Mouse (Mus musculus): ENCODE data around the gene Dph1. TPM values are rescaled to one million over a fixed set of nuclear protein-coding genes. Genes with fewer than 3 reads are reported as not detected.

Dph1 gene
- polyA plus RNA-seq, 1 experiment from 2014 or later = 12.3 TPM

DNA sequence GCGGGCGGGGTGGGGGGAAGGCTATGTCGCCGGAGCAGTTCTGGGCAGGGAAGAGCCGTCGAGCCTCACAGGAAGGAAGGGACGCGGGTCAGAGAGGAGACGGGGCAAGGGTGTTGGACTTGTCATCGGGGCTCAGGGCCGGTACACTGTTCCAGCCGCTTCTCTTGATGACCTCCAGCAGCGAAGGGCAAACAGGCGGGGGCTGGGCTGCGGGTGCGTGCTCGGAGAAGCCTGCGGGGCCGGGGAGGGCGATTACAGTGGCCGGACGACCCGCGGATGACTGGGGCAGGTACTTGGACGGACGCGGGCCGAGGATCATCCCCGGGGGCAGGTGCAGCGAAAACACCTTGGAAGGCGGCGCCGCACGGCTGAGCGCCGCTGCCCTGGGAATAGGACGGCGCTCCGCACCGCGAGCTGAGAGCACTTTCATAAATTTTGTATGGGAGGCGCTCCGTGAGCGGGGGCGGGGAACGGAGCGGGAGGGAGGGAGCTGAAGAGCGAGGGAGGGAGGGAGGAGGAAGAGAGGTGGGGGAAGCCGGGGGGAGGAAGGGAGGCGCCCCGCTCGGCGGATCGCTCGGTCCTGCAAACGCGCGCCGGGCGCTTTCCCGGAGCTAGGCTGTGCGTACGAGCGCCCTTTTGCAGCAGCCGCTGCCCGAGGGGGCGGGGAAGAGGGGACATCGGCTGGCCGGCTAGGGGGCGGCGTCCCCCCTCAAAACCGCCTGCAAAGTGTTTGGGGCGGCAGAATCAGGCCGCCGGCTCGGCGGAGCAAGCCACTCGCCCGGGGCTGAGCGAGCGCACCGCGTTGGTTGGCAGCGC, 2.4 kb upstream of the Dph1 start, which contains the start of gene Rtn4rl1:
Gene Rtn4rl1, plus strand, starts transcription at position 528 of the 816 bp plus-strand sequence.
- TF ChIP-seq CTCF (IDR thresholded peaks at IDR 0.05; ENCODE audit: low read depth) = 0 out of 2 replicates have a peak, but pooled peaks have one; percentile 1
- peak within 1 kb of the TSS; percentile 95 for H3K4me2 ChIP-seq (replicated peaks; ENCODE audit: low read depth)
- no peaks in the 10 kb centered on the region for H3K36me3 ChIP-seq (ENCODE audit: control insufficient read depth, insufficient read depth)
- H3K9me3 ChIP-seq (ENCODE audit: control insufficient read depth) = no peaks in the 10 kb centered on the region
- peak within 1 kb of the TSS; percentile 34; the same call in 1 of the 2 replicates for H3K9ac ChIP-seq (ENCODE audit: low read depth, low read length)
- no peak within 1 kb of the TSS for H3K27ac ChIP-seq (ENCODE audit: low read depth, low read length)
- H3K27me3 ChIP-seq (replicated peaks; ENCODE audit: control insufficient read depth, insufficient read depth, low read length) = peaks cover 29% of the 10 kb centered on the region
- H3K4me1 ChIP-seq (replicated peaks; ENCODE audit: control insufficient read depth, insufficient read depth, low read length) = peaks cover 5% of the 10 kb centered on the region; the same call in 1 of the 2 replicates
- ATAC-seq = peak; percentile 10; the same call in 1 of the 2 replicates
- peak within 1 kb of the TSS; percentile 61 for H3K4me3 ChIP-seq (ENCODE audit: low read depth, low read length)
- under 1% methylated on average over 80 of the region's 84 CpGs for WGBS

DNA sequence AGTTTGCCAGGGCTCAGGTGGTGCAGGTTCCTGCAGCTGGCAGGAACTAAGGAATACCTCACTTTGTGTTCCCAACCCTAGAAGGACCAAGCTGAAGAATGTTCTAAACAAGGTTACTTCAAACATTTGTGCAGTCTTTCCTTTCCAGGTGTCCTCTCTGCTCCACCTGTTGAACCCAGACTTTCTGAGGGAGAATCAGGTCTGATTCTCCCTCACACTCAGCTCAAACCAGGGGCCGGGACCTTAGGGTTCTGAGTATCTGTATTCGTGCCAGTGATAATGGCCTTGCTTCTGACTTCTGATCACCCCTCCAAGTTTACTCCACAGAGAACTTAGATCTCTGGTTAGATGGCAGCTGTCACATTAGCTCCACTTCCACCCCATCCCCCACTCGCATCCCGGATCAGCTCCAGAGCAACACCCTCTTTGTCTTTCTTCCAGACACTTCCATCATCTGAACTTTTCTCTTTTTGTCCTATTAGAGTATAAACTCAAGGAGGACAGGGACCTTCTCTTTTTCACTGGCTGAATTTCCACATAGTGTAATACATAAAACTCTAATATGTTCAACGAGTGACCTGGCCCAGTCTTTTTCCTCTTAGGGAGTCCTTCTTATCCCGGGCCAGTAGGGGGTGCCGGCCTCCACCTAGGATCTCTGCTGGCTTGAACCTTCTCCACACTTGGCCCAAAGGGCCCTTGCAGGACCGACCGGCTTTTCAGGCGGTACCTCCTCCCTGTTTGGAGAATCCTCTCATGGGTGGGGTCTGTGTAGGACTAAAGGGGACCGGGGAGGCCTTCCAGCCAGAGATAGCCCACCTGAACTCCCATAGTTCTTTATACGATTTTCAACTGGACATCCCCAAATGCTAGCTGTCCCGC, 1.5 kb upstream of the Dph1 start:
- 25% methylated on average over 13 of the region's 13 CpGs for WGBS
- ATAC-seq = peak; percentile 54
- Histone ChIP-seq H3K9me3 (ENCODE audit: control insufficient read depth) (no peaks in the 10 kb centered on the region), H3K27me3 (replicated peaks; ENCODE audit: control insufficient read depth, insufficient read depth, low read length) (peaks cover 29% of the 10 kb centered on the region), H3K4me3 (ENCODE audit: low read depth, low read length) (peak overlapping the region; percentile 61), H3K27ac (ENCODE audit: low read depth, low read length) (no peak overlapping the region), H3K4me1 (replicated peaks; ENCODE audit: control insufficient read depth, insufficient read depth, low read length) (peaks cover 5% of the 10 kb centered on the region; the same call in 1 of the 2 replicates), H3K9ac (ENCODE audit: low read depth, low read length) (0 out of 2 replicates have a peak overlapping the region, but pooled peaks have one; percentile 34), H3K36me3 (ENCODE audit: control insufficient read depth, insufficient read depth) (no peaks in the 10 kb centered on the region), H3K4me2 (replicated peaks; ENCODE audit: low read depth) (peak overlapping the region; percentile 95)
- peak; percentile 94 for TF ChIP-seq CTCF (IDR thresholded peaks at IDR 0.05; ENCODE audit: low read depth)

DNA sequence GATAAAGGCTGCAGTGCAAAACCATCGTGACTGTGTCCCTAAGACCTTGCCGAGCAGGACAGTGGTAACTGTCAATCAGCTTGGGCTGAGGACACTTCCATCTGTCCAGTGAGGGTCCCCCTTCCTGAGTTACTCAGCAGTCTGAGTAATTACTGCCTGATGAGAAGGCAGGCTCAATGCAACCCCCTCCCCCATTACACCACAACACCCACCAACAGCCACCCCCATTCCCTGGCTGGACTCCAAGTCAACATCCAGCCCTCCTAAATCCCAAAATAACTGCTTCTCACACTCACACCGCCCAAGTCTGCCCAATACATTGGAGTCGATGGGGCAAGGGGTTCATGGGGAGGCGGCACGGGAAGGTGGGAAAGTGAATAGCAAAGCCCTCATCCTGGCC, 800 bp upstream of the Dph1 start:
- 77% methylated on average over 6 of the region's 6 CpGs for WGBS

DNA sequence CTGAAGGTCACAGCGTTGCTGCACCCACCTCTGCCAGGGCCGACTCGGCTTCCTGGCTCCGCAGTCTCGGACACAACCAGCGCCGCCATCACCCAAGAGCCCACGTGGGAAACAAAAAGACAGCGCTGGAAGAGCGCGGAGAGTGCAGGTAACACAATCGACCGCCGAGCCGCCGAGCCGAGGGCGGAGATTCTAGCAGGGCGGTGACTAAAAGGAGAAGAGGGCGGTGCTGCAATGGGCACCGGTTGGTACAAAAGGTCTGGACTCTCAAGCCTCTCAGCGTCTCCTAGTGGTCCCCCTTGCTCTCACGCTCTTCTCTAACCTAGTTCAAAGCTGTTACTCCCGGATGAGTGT, 693 bp downstream of the Dph1 start:
- peaks cover 5% of the 10 kb centered on the region; the same call in 1 of the 2 replicates for H3K36me3 ChIP-seq (ENCODE audit: control insufficient read depth, insufficient read depth)
- H3K4me3 ChIP-seq (ENCODE audit: low read depth, low read length) = peak overlapping the region; percentile 96
- peak; percentile 77 for ATAC-seq
- H3K4me2 ChIP-seq (replicated peaks; ENCODE audit: low read depth) = peak overlapping the region; percentile 89
- H3K27ac ChIP-seq (ENCODE audit: low read depth, low read length) = no peak overlapping the region
- WGBS = under 1% methylated on average over 24 of the region's 24 CpGs
- peaks cover 5% of the 10 kb centered on the region; the same call in 1 of the 2 replicates for H3K4me1 ChIP-seq (replicated peaks; ENCODE audit: control insufficient read depth, insufficient read depth, low read length)
- peak; percentile 54 for TF ChIP-seq CTCF (IDR thresholded peaks at IDR 0.05; ENCODE audit: low read depth)
- H3K27me3 ChIP-seq (replicated peaks; ENCODE audit: control insufficient read depth, insufficient read depth, low read length) = peaks cover 17% of the 10 kb centered on the region
- H3K9ac ChIP-seq (ENCODE audit: low read depth, low read length) = peak overlapping the region; percentile 53
- H3K9me3 ChIP-seq (ENCODE audit: control insufficient read depth) = no peaks in the 10 kb centered on the region

More for the DNA sequence above, 800 bp upstream of the Dph1 start:
- Histone ChIP-seq H3K36me3 (ENCODE audit: control insufficient read depth, insufficient read depth) (no peaks in the 10 kb centered on the region), H3K4me2 (replicated peaks; ENCODE audit: low read depth) (no peak overlapping the region), H3K9me3 (ENCODE audit: control insufficient read depth) (no peaks in the 10 kb centered on the region), H3K27ac (ENCODE audit: low read depth, low read length) (no peak overlapping the region), H3K27me3 (replicated peaks; ENCODE audit: control insufficient read depth, insufficient read depth, low read length) (peaks cover 27% of the 10 kb centered on the region), H3K9ac (ENCODE audit: low read depth, low read length) (no peak overlapping the region), H3K4me3 (ENCODE audit: low read depth, low read length) (no peak overlapping the region), H3K4me1 (replicated peaks; ENCODE audit: control insufficient read depth, insufficient read depth, low read length) (peaks cover 5% of the 10 kb centered on the region; the same call in 1 of the 2 replicates)
- no peak for ATAC-seq
- TF ChIP-seq CTCF (IDR thresholded peaks at IDR 0.05; ENCODE audit: low read depth) = no peak

DNA sequence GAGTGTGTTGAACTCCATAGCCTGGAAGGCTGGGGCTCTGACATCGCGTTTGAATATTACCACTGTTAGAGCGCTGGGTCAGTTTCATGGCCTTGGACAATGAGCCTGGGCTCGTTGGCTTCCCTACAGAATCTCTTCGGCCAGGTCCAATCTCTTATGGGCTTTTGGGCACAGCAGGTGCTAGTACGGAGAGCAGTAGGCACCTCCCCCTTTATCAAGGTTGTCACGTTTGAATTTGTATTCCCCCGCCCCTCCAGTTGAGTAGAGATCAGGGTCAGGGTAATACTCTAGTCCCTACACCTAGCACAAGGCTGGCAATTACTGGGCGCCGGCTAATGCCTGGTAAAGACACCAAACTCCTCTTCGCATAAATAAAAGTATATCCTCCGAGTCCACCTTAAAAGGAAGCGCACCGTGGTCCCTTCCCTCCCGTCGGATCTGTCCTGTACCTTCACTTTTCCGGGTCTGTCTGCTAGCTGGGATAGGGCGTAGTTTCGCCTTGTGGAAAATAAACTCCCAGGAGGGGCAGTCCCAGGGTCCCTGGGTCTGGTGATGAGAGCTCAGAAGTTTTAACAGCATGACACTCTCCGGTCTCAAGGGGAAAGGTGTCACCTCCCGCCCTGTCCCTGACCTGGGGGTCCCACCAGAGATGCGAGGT, 1.2 kb downstream of the Dph1 start:
- H3K4me2 ChIP-seq (replicated peaks; ENCODE audit: low read depth) = peak overlapping the region; percentile 89
- no peaks in the 10 kb centered on the region for H3K9me3 ChIP-seq (ENCODE audit: control insufficient read depth)
- H3K4me1 ChIP-seq (replicated peaks; ENCODE audit: control insufficient read depth, insufficient read depth, low read length) = peaks cover 5% of the 10 kb centered on the region; the same call in 1 of the 2 replicates
- H3K27ac ChIP-seq (ENCODE audit: low read depth, low read length) = no peak overlapping the region
- ATAC-seq = peak; percentile 29
- peak overlapping the region; percentile 96 for H3K4me3 ChIP-seq (ENCODE audit: low read depth, low read length)
- no peak for TF ChIP-seq CTCF (IDR thresholded peaks at IDR 0.05; ENCODE audit: low read depth)
- peaks cover 7% of the 10 kb centered on the region for H3K36me3 ChIP-seq (ENCODE audit: control insufficient read depth, insufficient read depth)
- H3K9ac ChIP-seq (ENCODE audit: low read depth, low read length) = peak overlapping the region; percentile 53
- WGBS = under 1% methylated on average over 22 of the region's 22 CpGs
- peaks cover 12% of the 10 kb centered on the region for H3K27me3 ChIP-seq (replicated peaks; ENCODE audit: control insufficient read depth, insufficient read depth, low read length)
